Mouse (Mus musculus) spleen, postnatal 10 days (tissue): ENCODE measurements around the gene Olfr1346.
A peak's percentile ranks its signal among the peaks of the same experiment; 100 is the strongest.
"Not testable (repeated sequence)": the region's sequence is repeated elsewhere in the genome, so short reads cannot be mapped to it uniquely, and the experiment has no call there.

Experiments used
- DNase-seq, 2 experiments: peaks; one replicate each; pipeline ENCODE4 v3.0.0; 2021 to 2022; ENCODE audit warnings: low spot score in 2 of 2

Gene Olfr1346

DNA sequence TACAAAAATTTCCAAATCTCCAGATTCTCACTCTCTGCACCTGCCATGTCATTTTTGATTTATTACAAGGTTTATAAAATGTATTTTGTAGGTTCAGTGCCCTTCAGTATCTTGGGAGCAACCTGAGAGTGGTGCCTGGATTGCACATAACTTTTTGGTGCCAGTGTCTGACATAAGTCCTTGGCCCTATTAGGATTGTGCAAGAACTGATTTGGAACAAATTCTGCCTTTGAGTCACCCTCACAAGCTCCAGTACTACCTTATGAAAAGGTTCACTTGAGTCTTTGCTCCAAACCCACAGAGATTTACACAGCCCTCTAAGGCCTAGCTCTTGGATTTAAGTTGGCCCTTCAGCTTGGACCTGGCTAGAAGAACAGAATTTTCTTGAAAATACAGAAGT, at the start of gene Olfr1346:
TSS of gene Olfr1346 (plus strand) at position 151 of the 400 bp plus-strand sequence.
- DNase-seq, result no peak

DNA sequence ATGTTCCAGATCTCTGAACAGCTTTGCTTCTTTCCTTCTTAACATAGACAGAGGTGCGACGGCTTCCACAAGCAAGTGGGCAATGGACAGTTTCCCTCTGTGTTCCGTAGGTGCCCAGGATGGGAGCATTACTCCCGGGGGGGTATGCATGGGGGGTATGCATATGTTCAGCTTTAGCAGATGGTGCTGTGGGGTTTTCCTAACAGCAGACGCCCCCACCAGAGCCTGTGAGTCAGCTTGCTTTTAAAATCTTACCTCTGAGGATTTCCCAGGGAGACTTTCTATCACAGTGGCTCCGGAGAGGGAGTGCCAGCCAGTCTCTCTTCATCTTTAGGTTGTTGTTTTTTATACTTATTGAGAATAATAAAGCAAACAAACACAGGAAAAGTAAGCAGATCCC, 47.0 kb upstream of the Olfr1346 start:
- DNase-seq, result no peak

- no peak for DNase-seq
These were observed 37.5 kb upstream of the Olfr1346 start for GRCm38 (mm10) chr7:6429381-6429780.

- peak in 1 of 2 experiments; percentile 40 for DNase-seq
These were observed 36.6 kb upstream of the Olfr1346 start for GRCm38 (mm10) chr7:6430342-6430741.

- DNase-seq, result no peak
These were observed 28.5 kb upstream of the Olfr1346 start, which contains the start of gene Olfr1344 for GRCm38 (mm10) chr7:6438388-6438787. TSS of gene Olfr1344 (plus strand) at chr7:6438688.

DNA sequence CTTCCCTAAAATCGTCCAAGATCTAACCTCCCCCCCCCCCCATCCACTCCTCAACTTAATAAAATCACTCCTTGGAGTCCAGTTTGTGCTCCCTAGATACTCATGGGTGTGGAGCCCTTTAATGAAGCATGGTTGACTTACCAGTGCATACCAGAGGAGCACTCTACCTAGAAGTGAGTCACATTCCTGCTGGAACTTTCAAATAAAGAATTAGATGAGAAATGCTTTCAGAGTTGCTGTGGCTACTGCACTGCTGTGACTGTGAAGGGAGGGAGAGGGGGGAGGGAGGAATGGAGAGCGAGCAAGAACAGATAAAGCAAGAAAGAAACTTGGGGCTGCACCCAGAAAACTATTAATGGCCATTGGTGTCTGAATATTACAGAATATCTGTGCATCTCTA, 25.7 kb upstream of the Olfr1346 start:
- DNase-seq, result no peak

GRCm38 (mm10) chr7:6447771-6448170, 19.1 kb upstream of the Olfr1346 start:
- no peak for DNase-seq

DNA sequence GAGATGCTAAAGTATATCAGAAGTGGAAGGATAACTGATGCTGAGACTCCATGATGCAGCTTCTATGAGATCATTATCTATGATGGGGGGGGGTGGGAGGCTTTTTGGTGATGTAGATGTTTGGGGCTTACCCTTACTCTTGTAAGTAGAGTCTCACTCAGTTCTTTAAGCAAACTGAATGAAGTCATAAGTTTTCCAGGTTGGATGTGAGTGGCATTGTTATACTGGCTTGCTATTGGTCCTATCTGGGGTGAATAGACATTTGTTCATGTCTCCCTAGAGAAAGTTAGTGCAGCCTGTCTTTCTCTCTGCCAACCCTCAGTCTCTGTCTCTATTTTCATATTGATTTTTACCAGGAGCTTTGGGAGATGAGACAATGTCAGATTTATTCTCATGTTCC, 11.0 kb upstream of the Olfr1346 start, which contains the start of gene Olfr1336:
TSS of gene Olfr1336 (plus strand) at position 301 of the 400 bp plus-strand sequence.
- DNase-seq, result no peak

GRCm38 (mm10) chr7:6456399-6456798, 10.5 kb upstream of the Olfr1346 start:
- no peak for DNase-seq

GRCm38 (mm10) chr7:6477633-6478032, 10.7 kb downstream of the Olfr1346 start:
- not testable (repeated sequence) for DNase-seq

- no peak for DNase-seq
These were observed 19.9 kb downstream of the Olfr1346 start, which contains the start of gene Olfr5 for GRCm38 (mm10) chr7:6486841-6487240. TSS of gene Olfr5 (minus strand) at chr7:6486941.

- DNase-seq, result no peak
These were observed 32.8 kb downstream of the Olfr1346 start, which contains the start of gene Olfr1347 for GRCm38 (mm10) chr7:6499655-6500054. TSS of gene Olfr1347 (minus strand) at chr7:6499755.

GRCm38 (mm10) chr7:6508648-6509047, 41.7 kb downstream of the Olfr1346 start, which contains the start of gene Olfr1348:
TSS of gene Olfr1348 (minus strand) at chr7:6508748.
- no peak for DNase-seq

DNA sequence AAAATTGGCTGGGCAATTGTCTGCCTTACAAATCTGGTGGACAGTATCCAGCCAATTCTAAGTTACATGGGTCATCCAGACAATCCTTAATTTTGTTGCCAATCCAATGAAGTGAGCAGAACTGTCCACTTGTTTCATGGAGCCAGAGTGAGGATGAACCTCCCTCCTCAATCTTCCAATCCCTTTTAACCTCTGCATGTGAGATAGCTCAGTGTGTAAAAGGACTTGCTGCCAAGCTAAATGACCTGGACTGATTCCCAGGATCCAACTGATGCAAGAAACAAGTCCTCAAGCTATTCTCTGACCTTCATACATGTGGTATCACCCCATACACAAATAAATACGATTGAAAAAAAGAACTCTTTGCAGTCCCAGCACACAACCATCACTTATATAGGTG, 54.8 kb downstream of the Olfr1346 start:
- DNase-seq, result no peak

DNA sequence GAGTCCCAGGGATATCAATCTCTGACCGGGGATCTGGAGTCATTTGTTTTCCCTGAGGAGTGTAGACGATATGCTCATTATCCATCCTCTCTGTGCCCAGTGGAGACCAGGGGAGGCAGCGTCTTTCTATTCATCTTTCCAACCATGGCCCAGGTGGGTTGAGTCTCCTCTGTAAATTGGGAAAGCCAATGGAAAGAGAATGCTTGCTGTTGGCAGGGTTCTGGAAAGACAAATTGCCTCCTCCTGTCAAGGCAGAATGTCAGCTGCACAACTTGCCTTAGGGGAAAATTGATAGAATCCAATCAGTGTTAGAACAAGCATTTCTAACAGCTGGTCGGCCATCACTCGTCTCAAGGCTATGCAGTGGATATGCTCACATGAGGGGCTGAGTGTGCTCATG, 55.9 kb downstream of the Olfr1346 start, which contains the start of gene Olfr1349:
TSS of gene Olfr1349 (minus strand) at position 101 of the 400 bp plus-strand sequence.
- DNase-seq, result no peak

DNA sequence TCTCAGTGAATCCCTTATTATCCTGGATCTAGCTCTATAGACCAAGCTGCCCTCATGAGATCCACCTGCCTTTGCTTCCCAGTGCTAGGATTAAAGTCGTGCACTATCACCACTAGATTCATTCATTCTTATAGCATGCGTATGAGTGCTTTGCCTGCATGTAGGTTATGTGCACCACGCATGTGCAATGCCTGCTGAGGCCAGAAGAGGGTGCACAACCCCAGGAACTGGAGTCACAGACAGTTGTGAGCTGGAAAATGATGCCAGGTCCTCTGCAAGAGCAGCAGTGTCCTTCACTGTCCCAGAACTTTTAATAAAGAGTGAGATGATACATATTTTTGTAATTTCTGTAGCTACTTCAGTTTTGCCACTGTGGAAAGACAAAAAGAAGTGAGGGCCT, 58.1 kb downstream of the Olfr1346 start:
- no peak for DNase-seq

GRCm38 (mm10) chr7:6526141-6526540, 59.2 kb downstream of the Olfr1346 start:
- DNase-seq, result peak in 1 of 2 experiments; percentile 30
